In genomic region chr4:135920304-135921241, GRCm38 (mm10) we compare ENCODE assay signal across 8 mouse cellular contexts. TPM values are rescaled to one million over a fixed set of nuclear protein-coding genes. Genes with fewer than 3 reads are reported as not detected.
DNase-seq lines count a peak whose midpoint lies in the region; ATAC-seq and TF ChIP-seq lines count a peak whose summit lies in the region.

Gene Fuca1, plus strand, starts transcription at chr4:135920735.

- H3K27me3 ChIP-seq in embryonic facial prominence, embryonic 15.5 days = no peaks in the 10 kb centered on the region
- no peaks in the 10 kb centered on the region for H3K27me3 ChIP-seq in limb, embryonic 14.5 days (ENCODE audit: control insufficient read depth, insufficient read depth, low read length)
- no peaks in the 10 kb centered on the region for H3K27me3 ChIP-seq in midbrain, postnatal 0 days (ENCODE audit: insufficient read depth, low read length)

- peak within 1 kb of the TSS; percentile 97 for H3K4me3 ChIP-seq in bone marrow, adult 2 months (replicated peaks; ENCODE audit: control insufficient read depth, low read depth, low read length)
- peak within 1 kb of the TSS; percentile 81 for H3K4me3 ChIP-seq in embryonic facial prominence, embryonic 15.5 days (replicated peaks)
- H3K4me3 ChIP-seq in limb, embryonic 14.5 days (replicated peaks; ENCODE audit: low read length) = peak within 1 kb of the TSS; percentile 75
- H3K4me3 ChIP-seq in midbrain, postnatal 0 days (ENCODE audit: low read depth, low read length) = peak within 1 kb of the TSS; percentile 57

- peak within 1 kb of the TSS; percentile 71 for H3K27ac ChIP-seq in bone marrow, adult 2 months (ENCODE audit: control insufficient read depth, insufficient read depth, low read depth, low read length, poor library complexity)
- H3K27ac ChIP-seq in embryonic facial prominence, embryonic 15.5 days (replicated peaks) = peak within 1 kb of the TSS; percentile 84
- peak within 1 kb of the TSS; percentile 83 for H3K27ac ChIP-seq in limb, embryonic 14.5 days (replicated peaks; ENCODE audit: low read depth, low read length)
- peak within 1 kb of the TSS; percentile 75 for H3K27ac ChIP-seq in midbrain, postnatal 0 days (ENCODE audit: low read depth, low read length)

- TF ChIP-seq CTCF in bone marrow, adult 2 months (IDR thresholded peaks at IDR 0.05; ENCODE audit: control insufficient read depth, insufficient read depth, low read length) = peak; percentile 82
- peak; percentile 85 for TF ChIP-seq CTCF in midbrain, postnatal 0 days (IDR thresholded peaks at IDR 0.05)

- peak within 1 kb of the TSS; percentile 92 for H3K4me2 ChIP-seq in embryonic facial prominence, embryonic 15.5 days (replicated peaks)
- H3K4me2 ChIP-seq in limb, embryonic 14.5 days (replicated peaks; ENCODE audit: low read depth, low read length, severe bottlenecking) = peak within 1 kb of the TSS; percentile 76
- peak within 1 kb of the TSS; percentile 87 for H3K4me2 ChIP-seq in midbrain, postnatal 0 days (ENCODE audit: low read depth, low read length, poor library complexity, severe bottlenecking)

- H3K36me3 ChIP-seq in embryonic facial prominence, embryonic 15.5 days = peaks cover 9% of the 10 kb centered on the region; the same call in 1 of the 2 replicates
- peaks cover 10% of the 10 kb centered on the region; the same call in 1 of the 2 replicates for H3K36me3 ChIP-seq in limb, embryonic 14.5 days (ENCODE audit: control insufficient read depth, insufficient read depth, low read length)
- peaks cover 7% of the 10 kb centered on the region; the same call in 1 of the 2 replicates for H3K36me3 ChIP-seq in midbrain, postnatal 0 days (ENCODE audit: insufficient read depth, low read length)

- TF ChIP-seq POLR2A in bone marrow, adult 2 months (IDR thresholded peaks at IDR 0.05; ENCODE audit: borderline replicate concordance, control insufficient read depth, low read depth, low read length) = peak; percentile 67; the same call in 1 of the 2 replicates
- TF ChIP-seq POLR2A in limb, embryonic 14.5 days (IDR thresholded peaks at IDR 0.05; ENCODE audit: borderline replicate concordance, extremely low read depth, insufficient read depth, insufficient read length) = peak; percentile 48; the same call in 1 of the 2 replicates

- peak; percentile 94 for ATAC-seq in embryonic facial prominence, embryonic 15.5 days (ENCODE audit: insufficient number of reproducible peaks, low FRiP score, low TSS enrichment, low read depth)
- ATAC-seq in limb, embryonic 14.5 days (ENCODE audit: low FRiP score, low read depth) = peak; percentile 99
- ATAC-seq in midbrain, postnatal 0 days (ENCODE audit: low FRiP score) = peak; percentile 98

- H3K4me1 ChIP-seq in bone marrow, adult 2 months (ENCODE audit: control insufficient read depth, insufficient read depth, low read length) = peaks cover 6% of the 10 kb centered on the region
- peaks cover 11% of the 10 kb centered on the region for H3K4me1 ChIP-seq in embryonic facial prominence, embryonic 15.5 days
- peaks cover 8% of the 10 kb centered on the region; the same call in 1 of the 2 replicates for H3K4me1 ChIP-seq in limb, embryonic 14.5 days (ENCODE audit: control insufficient read depth, insufficient read depth, low read length)
- peaks cover 5% of the 10 kb centered on the region; the same call in 1 of the 2 replicates for H3K4me1 ChIP-seq in midbrain, postnatal 0 days (ENCODE audit: insufficient read depth, low read length)

- H3K9ac ChIP-seq in embryonic facial prominence, embryonic 15.5 days = peak within 1 kb of the TSS; percentile 63
- H3K9ac ChIP-seq in limb, embryonic 14.5 days (ENCODE audit: low read depth, low read length, severe bottlenecking) = peak within 1 kb of the TSS; percentile 66
- H3K9ac ChIP-seq in midbrain, postnatal 0 days (replicated peaks; ENCODE audit: low read length, poor library complexity, severe bottlenecking) = peak within 1 kb of the TSS; percentile 78

- no peaks in the 10 kb centered on the region for H3K9me3 ChIP-seq in embryonic facial prominence, embryonic 15.5 days (replicated peaks)
- H3K9me3 ChIP-seq in limb, embryonic 14.5 days (ENCODE audit: control insufficient read depth, low read length) = no peaks in the 10 kb centered on the region
- H3K9me3 ChIP-seq in midbrain, postnatal 0 days (ENCODE audit: low read length) = no peaks in the 10 kb centered on the region

- under 1% methylated on average over 60 of the region's 60 CpGs for WGBS in bone marrow, adult 2 months
- WGBS in embryonic facial prominence, embryonic 15.5 days = 2% methylated on average over 60 of the region's 60 CpGs
- WGBS in limb, embryonic 14.5 days = 2% methylated on average over 54 of the region's 60 CpGs
- WGBS in midbrain, postnatal 0 days = 1% methylated on average over 60 of the region's 60 CpGs

- peak; percentile 97 for DNase-seq in 416B (ENCODE audit: low read depth)
- peak; percentile 95 for DNase-seq in heart, adult 8-10 months (ENCODE audit: low spot score)
- DNase-seq in kidney, adult 9 months = peak; percentile 98
- DNase-seq in limb, embryonic 14.5 days (ENCODE audit: low spot score) = peak; percentile 95
- DNase-seq in midbrain, postnatal 0 days (ENCODE audit: low spot score) = peak; percentile 98
- DNase-seq in spleen, postnatal 14 days (ENCODE audit: low spot score in 2 of 2) = peak; percentile 95 to 97

RNA-seq across cellular contexts. Expression of gene Fuca1, which starts in this region (rescaled TPM):
- 57.7 and 172 TPM in 2 replicates for polyA plus RNA-seq in bone marrow, adult 2 months (2011; ENCODE audit: insufficient read depth, insufficient read length, low replicate concordance, missing spikeins)
- 78.2 and 82.1 TPM in 2 replicates for polyA plus RNA-seq in embryonic facial prominence, embryonic 15.5 days (2015; fragmentation: Nextera tagmentation; extraction: Ambion mirVana)
- 10 to 100 TPM; 29.8 to 40.8 (median 34.6) TPM for total RNA-seq in heart, adult 8-10 months (2022)
- polyA plus RNA-seq in limb, embryonic 14.5 days (2012; rRNA removed) = 45.6 and 50.1 TPM in 2 replicates
- polyA plus RNA-seq in limb, embryonic 14.5 days (2014; fragmentation: Nextera tagmentation; extraction: Ambion mirVana) = 80.8 and 92.8 TPM in 2 replicates
- total RNA-seq in midbrain, postnatal 0 days (2014; rRNA removed) = 37.8 and 38.8 TPM in 2 replicates
- polyA plus RNA-seq in midbrain, postnatal 0 days (2015; fragmentation: Nextera tagmentation; extraction: Ambion mirVana) = 92.7 and 93.7 TPM in 2 replicates

Comparison
In these comparisons a context has a peak if more than half of its experiments do, and no peak if none do; other contexts are left out.
1. Peak in every context shown above with its lines: DNase-seq, ATAC-seq, H3K4me3 ChIP-seq and H3K27ac ChIP-seq.